Mouse (Mus musculus): Measurements from ENCODE around the gene Pigs.

DNA sequence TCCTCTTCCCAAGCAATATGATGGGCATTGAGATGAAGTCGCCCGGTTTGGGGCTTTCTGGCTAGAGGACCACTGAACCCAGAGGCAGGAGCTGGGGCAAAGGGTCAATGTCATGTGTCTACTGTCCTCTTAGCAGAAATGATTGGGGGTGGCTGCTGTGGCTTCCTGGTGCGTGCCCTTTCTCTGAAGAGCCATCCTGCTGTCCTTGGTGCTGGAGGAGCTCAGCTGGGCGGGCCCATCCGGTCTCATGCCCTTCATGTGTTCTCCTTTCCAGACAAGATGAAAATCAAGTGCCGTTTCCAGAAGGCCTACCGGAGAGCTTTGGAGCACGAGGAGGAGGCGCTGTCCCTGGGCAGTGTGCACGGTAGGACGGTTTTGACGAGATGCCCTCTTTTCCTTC is 4.5 kb downstream of the Pigs start:
- TF ChIP-seq TAL1 (IDR thresholded peaks at IDR 0.05; ENCODE audit: low read length) (no peak), GATA1 (IDR thresholded peaks at IDR 0.05; ENCODE audit: low read length) (no peak)
